Mouse (Mus musculus) left cerebral cortex, adult 11 months (tissue): ENCODE results near the gene Plekhb1.
A peak's percentile ranks its signal among the peaks of the same experiment; 100 is the strongest.

Experiments
- DNase-seq: peaks from one replicate; pipeline ENCODE4 v3.0.0; 2022; ENCODE audit warnings: low spot score

The Plekhb1 gene

GRCm38 (mm10) chr7:100662231-100662630, at the start of gene Plekhb1:
Plekhb1 (minus strand) TSS chr7:100662414.
- no peak for DNase-seq

GRCm38 (mm10) chr7:100706883-100707480, 44.8 kb upstream of the Plekhb1 start:
- DNase-seq = no peak

GRCm38 (mm10) chr7:100706143-100706841, 44.1 kb upstream of the Plekhb1 start, which contains the start of gene Fam168a:
Fam168a (plus strand) TSS chr7:100706635.
- peak; percentile 91 for DNase-seq

GRCm38 (mm10) chr7:100699771-100700770, 37.9 kb upstream of the Plekhb1 start:
- no peak for DNase-seq

GRCm38 (mm10) chr7:100693199-100693598, 31.0 kb upstream of the Plekhb1 start:
- no peak for DNase-seq

- no peak for DNase-seq
Measured at GRCm38 (mm10) chr7:100688471-100688870, 26.3 kb upstream of the Plekhb1 start.

GRCm38 (mm10) chr7:100685061-100686030, 23.1 kb upstream of the Plekhb1 start:
- DNase-seq = no peak

- DNase-seq = peak; percentile 38
Measured at GRCm38 (mm10) chr7:100684538-100684937, 22.3 kb upstream of the Plekhb1 start.

GRCm38 (mm10) chr7:100684081-100684480, 21.9 kb upstream of the Plekhb1 start:
- DNase-seq = no peak

GRCm38 (mm10) chr7:100683241-100683640, 21.0 kb upstream of the Plekhb1 start:
- DNase-seq = no peak

GRCm38 (mm10) chr7:100681132-100681531, 18.9 kb upstream of the Plekhb1 start:
- no peak for DNase-seq

GRCm38 (mm10) chr7:100678948-100679880, 17.0 kb upstream of the Plekhb1 start:
- no peak for DNase-seq

GRCm38 (mm10) chr7:100678052-100678451, 15.8 kb upstream of the Plekhb1 start:
- no peak for DNase-seq

- DNase-seq = no peak
Measured at GRCm38 (mm10) chr7:100674941-100675340, 12.7 kb upstream of the Plekhb1 start.

GRCm38 (mm10) chr7:100673452-100673851, 11.2 kb upstream of the Plekhb1 start:
- DNase-seq = no peak

- DNase-seq = peak; percentile 61
Measured at GRCm38 (mm10) chr7:100670646-100671045, 8.4 kb upstream of the Plekhb1 start.

GRCm38 (mm10) chr7:100663729-100664304, 1.6 kb upstream of the Plekhb1 start:
- no peak for DNase-seq

- DNase-seq = peak; percentile 85
Measured at GRCm38 (mm10) chr7:100663190-100663589, 976 bp upstream of the Plekhb1 start.

GRCm38 (mm10) chr7:100661264-100661663, 950 bp downstream of the Plekhb1 start:
- no peak for DNase-seq
